8 mouse cellular contexts compared by ENCODE assay signal in genomic region chr3:36137560-36137959, GRCm38 (mm10). TPM values are rescaled to one million over a fixed set of nuclear protein-coding genes. Genes with fewer than 3 reads are reported as not detected.
A peak's percentile ranks its signal among the peaks of the same experiment; 100 is the strongest.
DNase-seq lines count a peak whose midpoint lies in the region; ATAC-seq lines count a peak whose summit lies in the region.

No protein-coding gene starts in this region.

- ATAC-seq in CD4-positive, CD25-positive, alpha-beta regulatory T cell, adult 4 months, result peak; percentile 49

- peak; percentile 81 for DNase-seq in kidney, adult 9 months
- DNase-seq in kidney, adult 11 months, result no peak
- peak; percentile 93 for DNase-seq in adipocyte (ENCODE audit: low spot score)
- peak; percentile 43 for DNase-seq in lung, postnatal 10 days
- no peak for DNase-seq in cerebellum, adult 8-10 months
- DNase-seq in heart, adult 18-20 months, result no peak
- no peak for DNase-seq in urinary bladder, adult 18-20 months (ENCODE audit: low spot score in 2 of 2)

RNA-seq across cellular contexts. Expression of gene D3Ertd254e, which starts 13.3 kb away (rescaled TPM):
- 1 to 10 TPM; 7.5 to 7.9 TPM for polyA plus RNA-seq in CD4-positive, CD25-positive, alpha-beta regulatory T cell, adult 4 months (2017; shearing (Covaris generic))
- 1 to 10 TPM; 3.6 to 3.8 TPM for total RNA-seq in heart, adult 18-20 months (2021)

Comparison
In these comparisons a context has a peak if more than half of its experiments do, and no peak if none do; other contexts are left out.
1. DNase-seq: peak in kidney, adult 9 months (single experiment), adipocyte (single experiment) and lung, postnatal 10 days (single experiment); none in kidney, adult 11 months (single experiment), cerebellum, adult 8-10 months (single experiment), heart, adult 18-20 months (0 of 2) and urinary bladder, adult 18-20 months (0 of 2).